Mouse (Mus musculus): ENCODE measurements around the gene Atxn1. TPM values are rescaled to one million over a fixed set of nuclear protein-coding genes. Genes with fewer than 3 reads are reported as not detected.

The Atxn1 gene
- total and polyA plus RNA-seq, 3 experiments, result 8.0 to 13.1 (median 9.7) TPM

GRCm38 (mm10) chr13:45734531-45734930 is 230.3 kb downstream of the Atxn1 start:
- TF ChIP-seq ETS1 (conservative IDR thresholded peaks at IDR 0.05; ENCODE audit: low read depth, low read length) (peak; percentile 92), HCFC1 (IDR thresholded peaks at IDR 0.05; ENCODE audit: low read depth, low read length) (peak; percentile 22; the same call in 1 of the 2 replicates), NELFE (IDR thresholded peaks at IDR 0.05; ENCODE audit: low read depth, low read length) (0 out of 2 replicates have a peak, but pooled peaks have one; percentile 3), KAT2A (IDR thresholded peaks at IDR 0.05; ENCODE audit: insufficient replicate concordance, low read length) (no peak), MAFK (IDR thresholded peaks at IDR 0.05; ENCODE audit: insufficient replicate concordance, low read length) (peak; percentile 46; the same call in 1 of the 2 replicates), ELF1 (IDR thresholded peaks at IDR 0.05; ENCODE audit: low read depth, low read length) (0 out of 2 replicates have a peak, but pooled peaks have one; percentile 44), BHLHE40 (IDR thresholded peaks at IDR 0.05; ENCODE audit: low read depth, low read length) (peak; percentile 66), GABPA (IDR thresholded peaks at IDR 0.05; ENCODE audit: insufficient replicate concordance, low read depth, low read length) (no peak), NRF1 (IDR thresholded peaks at IDR 0.05; ENCODE audit: low read depth, low read length) (0 out of 2 replicates have a peak, but pooled peaks have one; percentile 19), SMC3 (IDR thresholded peaks at IDR 0.05; ENCODE audit: low read depth, low read length) (peak; percentile 10; the same call in 1 of the 2 replicates), ZC3H11A (IDR thresholded peaks at IDR 0.05; ENCODE audit: low read depth, low read length) (no peak), IRF4 (IDR thresholded peaks at IDR 0.05; ENCODE audit: low read depth, low read length) (peak; percentile 78), CHD2 (IDR thresholded peaks at IDR 0.05; ENCODE audit: low read length) (peak; percentile 36; the same call in 1 of the 2 replicates), POLR2A (IDR thresholded peaks at IDR 0.05; ENCODE audit: low read depth, low read length) (no peak), MXI1 (IDR thresholded peaks at IDR 0.05; ENCODE audit: low read depth, low read length) (peak; percentile 59; the same call in 1 of the 2 replicates), JUN (IDR thresholded peaks at IDR 0.05; ENCODE audit: insufficient read depth, low read depth, low read length) (peak; percentile 43; the same call in 1 of the 2 replicates), MYC (IDR thresholded peaks at IDR 0.05; ENCODE audit: low read depth, low read length) (peak; percentile 80), CTCF (conservative IDR thresholded peaks at IDR 0.05 in 1 of 2, IDR thresholded peaks at IDR 0.05 in 1 of 2; ENCODE audit: low read depth in 2 of 2, low read length in 2 of 2) (no peak), TCF12 (IDR thresholded peaks at IDR 0.05; ENCODE audit: low read depth, low read length) (peak; percentile 83), SIN3A (IDR thresholded peaks at IDR 0.05; ENCODE audit: low read length) (peak; percentile 75), MEF2A (IDR thresholded peaks at IDR 0.05; ENCODE audit: borderline replicate concordance, low read depth, low read length) (peak; percentile 60; the same call in 1 of the 2 replicates), EP300 (IDR thresholded peaks at IDR 0.05; ENCODE audit: low read length) (peak; percentile 84), ZMIZ1 (IDR thresholded peaks at IDR 0.05; ENCODE audit: low read depth, low read length) (no peak)
- in situ Hi-C loops (cut with MboI; ENCODE audit: low pct_ligation_motif_present, low pct_unique_long_range_greater_than_20kb, low sequenced_read_pairs) (no loop called here), dilution Hi-C loops (cut with MboI; ENCODE audit: extremely low pct_ligation_motif_present, extremely low pct_unique_long_range_greater_than_20kb, low sequenced_read_pairs) (no loop called here)
- H3K4me2 ChIP-seq (ENCODE audit: insufficient read depth, low read depth, poor library complexity, severe bottlenecking), result peak overlapping the region; percentile 72
- no peaks in the 10 kb centered on the region for H3K9me3 ChIP-seq (replicated peaks; ENCODE audit: low read length)
- H3K4me3 ChIP-seq (replicated peaks in 1 of 3; ENCODE audit: low read depth in 2 of 3, low read length in 2 of 3, poor library complexity in 1 of 3), result no peak overlapping the region
- no peaks in the 10 kb centered on the region for H3K27me3 ChIP-seq (replicated peaks)
- no peaks in the 10 kb centered on the region for H3K79me2 ChIP-seq (replicated peaks; ENCODE audit: control insufficient read depth, extremely low read depth, insufficient read depth, poor library complexity, severe bottlenecking)
- peak overlapping the region; percentile 98 for H3K27ac ChIP-seq (ENCODE audit: insufficient read depth, low read depth)
- peaks cover 27 to 62% of the 10 kb centered on the region in 2 experiments for H3K36me3 ChIP-seq (replicated peaks in 1 of 2; ENCODE audit: control insufficient read depth in 1 of 2, insufficient read depth in 1 of 2, low read length in 1 of 2)
- H3K4me1 ChIP-seq (ENCODE audit: control insufficient read depth in 1 of 2, insufficient read depth in 2 of 2), result peaks cover 22 to 53% of the 10 kb centered on the region in 2 experiments
- peak overlapping the region; percentile 40; the same call in 1 of the 2 replicates for H3K9ac ChIP-seq (ENCODE audit: insufficient read depth, low read depth)
- DNase-seq (ENCODE audit: extremely low read depth), result peak; percentile 89
